ENCODE assay signal across 8 mouse cellular contexts in genomic region chr7:45128624-45129246, GRCm38 (mm10). TPM values are rescaled to one million over a fixed set of nuclear protein-coding genes. Genes with fewer than 3 reads are reported as not detected.
DNase-seq lines count a peak whose midpoint lies in the region; ATAC-seq and TF ChIP-seq lines count a peak whose summit lies in the region.

Gene Rpl13a, minus strand, starts transcription at chr7:45128761.

- H3K27me3 ChIP-seq in Patski, result no peaks in the 10 kb centered on the region
- H3K27me3 ChIP-seq in hindbrain, embryonic 13.5 days, result 0 out of 2 replicates have a peak, but pooled peaks cover 1% of the 10 kb centered on the region

- peak within 1 kb of the TSS; percentile 99 for H3K9ac ChIP-seq in hindbrain, embryonic 13.5 days

- peak; percentile 77 for ATAC-seq in Patski
- ATAC-seq in hindbrain, embryonic 13.5 days (ENCODE audit: low FRiP score), result peak; percentile 94

- peak within 1 kb of the TSS; percentile 92 for H3K4me3 ChIP-seq in hindbrain, embryonic 13.5 days

- DNase-seq in Patski (ENCODE audit: low read depth, low spot score), result peak; percentile 95
- DNase-seq in cerebellum, postnatal 14 days, result peak; percentile 98 to 99
- DNase-seq in frontal cortex, postnatal 14 days (ENCODE audit: low spot score in 2 of 2), result peak; percentile 99
- DNase-seq in layer of hippocampus, postnatal 25 days (ENCODE audit: extremely low spot score in 1 of 2, low spot score in 1 of 2), result peak; percentile 90 to 93
- peak; percentile 99 for DNase-seq in lung, postnatal 25 days (ENCODE audit: low spot score)
- DNase-seq in retina, embryonic 14.5 days (ENCODE audit: low spot score), result peak; percentile 100
- DNase-seq in thymus, postnatal 4 days, result peak; percentile 94

- POLR2A ChIA-PET in Patski (lab: Charles Lee), result no interaction called here

- peaks cover 41% of the 10 kb centered on the region for H3K4me1 ChIP-seq in hindbrain, embryonic 13.5 days (replicated peaks)

- H3K36me3 ChIP-seq in hindbrain, embryonic 13.5 days, result peaks cover 27% of the 10 kb centered on the region

- H3K4me2 ChIP-seq in hindbrain, embryonic 13.5 days, result peak within 1 kb of the TSS; percentile 96

- in situ Hi-C loops in Patski (cut with MboI; ENCODE audit: low pct_unique_long_range_greater_than_20kb), result no loop called here

- H3K9me3 ChIP-seq in hindbrain, embryonic 13.5 days, result no peaks in the 10 kb centered on the region

- CTCF ChIA-PET in Patski (lab: Charles Lee), result interaction anchor here (1.6 kb wide), 1 partner anchor 44 kb away, joined by 3 read pairs; no protein-coding TSS in a partner anchor

- peak within 1 kb of the TSS; percentile 95 for H3K27ac ChIP-seq in hindbrain, embryonic 13.5 days

- WGBS in hindbrain, embryonic 13.5 days, result under 1% methylated on average over 48 of the region's 48 CpGs

- TF ChIP-seq CTCF in Patski (IDR thresholded peaks at IDR 0.05), result no peak

RNA-seq across cellular contexts. Expression of gene Rpl13a, which starts in this region (rescaled TPM):
- 1,333 TPM for polyA plus RNA-seq in Patski (2021)
- polyA plus RNA-seq in hindbrain, embryonic 13.5 days (2015; fragmentation: Nextera tagmentation; extraction: Ambion mirVana), result 770 and 846 TPM in 2 replicates
- 100 to 1,000 TPM; 765 to 826 TPM for total RNA-seq in layer of hippocampus, postnatal 25 days (2021)

Comparison
In these comparisons a context has a peak if more than half of its experiments do, and no peak if none do; other contexts are left out.
1. Peak in every context shown above with its lines: DNase-seq, ATAC-seq, H3K4me3 ChIP-seq and H3K27ac ChIP-seq.